Mouse (Mus musculus) E14TG2a.4 (cell line): ENCODE measurements around the gene Cnn1.
A peak's percentile ranks its signal among the peaks of the same experiment; 100 is the strongest.
"Not testable (repeated sequence)": the region's sequence is repeated elsewhere in the genome, so short reads cannot be mapped to it uniquely, and the experiment has no call there.

ENCODE experiments used
- H3K27me3 ChIP-seq: 2 replicates; pipeline ENCODE4 v1.6.1; 2014; ENCODE audit warnings: low read length, control low read depth; ENCODE audit not compliant: insufficient read depth
- H3K36me3 ChIP-seq: 2 replicates; pipeline ENCODE4 v1.6.1; 2014; ENCODE audit warnings: low read length, control low read depth; ENCODE audit not compliant: insufficient read depth
- H3K4me1 ChIP-seq: replicated peaks from 2 replicates; pipeline ENCODE4 v1.6.1; 2014; ENCODE audit warnings: low read depth, low read length, control low read depth
- H3K4me3 ChIP-seq: replicated peaks from 2 replicates; pipeline ENCODE4 v1.5.1; 2014; ENCODE audit warnings: mild to moderate bottlenecking, low read length
- H3K9me3 ChIP-seq: 2 replicates; pipeline ENCODE4 v1.6.1; 2014; ENCODE audit warnings: low read length, control low read depth
- CTCF ChIP-seq: conservative IDR thresholded peaks from 2 replicates; pipeline ENCODE4 v1.5.1; 2014; ENCODE audit warnings: low read length
- NANOG ChIP-seq: IDR thresholded peaks from 2 replicates; pipeline ENCODE4 v1.6.1; 2014; ENCODE audit warnings: borderline replicate concordance, low read length, mixed read lengths
- POU5F1 ChIP-seq: IDR thresholded peaks from 2 replicates; pipeline ENCODE4 v1.6.1; 2014; ENCODE audit warnings: low read length, borderline replicate concordance

The Cnn1 gene

GRCm38 (mm10) chr9:22069881-22070553 is 29.0 kb upstream of the Cnn1 start:
- TF ChIP-seq CTCF, result no peak
- no peak for TF ChIP-seq POU5F1
- TF ChIP-seq NANOG, result no peak

DNA sequence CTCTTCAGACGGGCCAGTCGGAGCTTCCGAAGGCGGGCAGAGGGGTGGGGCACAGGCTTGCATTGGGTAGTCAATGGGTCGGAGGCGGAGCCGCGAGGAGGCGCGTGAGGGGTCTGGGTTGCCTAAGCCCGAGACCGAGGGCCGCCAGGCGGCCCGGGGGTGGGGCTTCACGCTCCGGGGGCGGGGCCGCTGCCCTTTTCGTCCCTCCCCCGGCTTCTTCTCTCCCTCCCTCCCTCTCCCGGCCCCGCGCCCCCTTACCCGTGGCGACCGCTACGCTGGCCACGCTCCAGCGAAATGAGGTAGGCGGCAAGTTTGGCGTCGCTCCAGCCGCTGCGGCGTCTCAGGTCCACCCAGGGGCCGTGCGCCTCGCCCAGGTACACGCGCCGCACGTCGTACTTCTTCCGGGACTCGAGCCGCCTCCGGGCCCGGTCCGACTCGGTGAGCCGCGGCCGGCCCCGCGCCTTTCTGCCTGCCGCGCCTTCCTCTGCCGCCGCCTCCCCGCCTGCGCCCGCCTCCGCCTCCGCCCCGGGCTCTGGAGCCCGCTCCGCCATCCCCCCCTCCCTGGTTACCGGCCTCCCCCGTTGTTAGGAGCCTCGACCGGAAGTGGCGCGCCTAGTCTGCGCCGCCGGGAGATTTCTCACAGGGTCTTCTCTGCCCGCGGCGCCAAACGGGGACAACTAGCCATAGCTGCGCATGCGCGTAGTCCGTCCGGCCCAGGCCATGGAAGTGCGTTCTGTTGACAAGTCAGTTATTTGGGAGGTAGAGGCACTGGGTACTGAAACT is 28.0 kb upstream of the Cnn1 start, which contains the start of the genes Gm49318 and Zfp653:
Gene Gm49318 (minus strand): TSS at position 469 of the 783 bp plus-strand sequence.
Gene Zfp653 (minus strand): TSS at position 586 of the 783 bp plus-strand sequence.
- Histone ChIP-seq H3K27me3 (no peaks in the 10 kb centered on the region), H3K4me1 (peaks cover 45% of the 10 kb centered on the region), H3K4me3 (peak within 1 kb of the TSS; percentile 95), H3K9me3 (no peaks in the 10 kb centered on the region), H3K36me3 (peaks cover 73% of the 10 kb centered on the region)
- TF ChIP-seq POU5F1 (no peak), NANOG (no peak), CTCF (no peak)

More at GRCm38 (mm10) chr9:22069881-22070553, 29.0 kb upstream of the Cnn1 start:
- Histone ChIP-seq H3K4me1 (peaks cover 48% of the 10 kb centered on the region), H3K4me3 (peak overlapping the region; percentile 95), H3K27me3 (no peaks in the 10 kb centered on the region), H3K36me3 (peaks cover 80% of the 10 kb centered on the region), H3K9me3 (no peaks in the 10 kb centered on the region)

GRCm38 (mm10) chr9:22072276-22072675 is 26.7 kb upstream of the Cnn1 start:
- Histone ChIP-seq H3K9me3 (no peaks in the 10 kb centered on the region), H3K36me3 (peaks cover 70% of the 10 kb centered on the region), H3K4me3 (peak overlapping the region; percentile 95; the same call in 1 of the 2 replicates), H3K27me3 (no peaks in the 10 kb centered on the region), H3K4me1 (peaks cover 49% of the 10 kb centered on the region)
- TF ChIP-seq NANOG (no peak), POU5F1 (no peak), CTCF (no peak)

DNA sequence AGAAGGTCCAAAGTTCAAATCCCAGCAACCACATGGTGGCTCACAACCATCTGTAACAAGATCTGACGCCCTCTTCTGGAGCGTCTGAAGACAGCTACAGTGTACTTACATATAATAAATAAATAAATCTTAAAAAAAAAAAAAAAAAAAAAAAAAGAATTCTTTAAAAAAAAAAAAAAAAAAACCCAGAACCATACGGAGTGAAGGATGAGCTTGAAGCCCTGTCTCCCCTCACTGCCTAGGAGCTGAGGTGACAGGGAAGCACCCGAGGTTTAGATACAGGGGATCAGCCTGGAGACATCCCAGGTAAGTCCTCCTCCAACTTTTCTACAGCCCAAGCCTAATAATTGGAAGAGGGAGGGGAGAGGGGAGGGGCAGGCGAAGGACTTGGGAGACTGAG is 23.2 kb upstream of the Cnn1 start:
- Histone ChIP-seq H3K4me1 (peaks cover 37% of the 10 kb centered on the region), H3K36me3 (peaks cover 73% of the 10 kb centered on the region)
- not testable (repeated sequence) for H3K27me3 ChIP-seq

DNA sequence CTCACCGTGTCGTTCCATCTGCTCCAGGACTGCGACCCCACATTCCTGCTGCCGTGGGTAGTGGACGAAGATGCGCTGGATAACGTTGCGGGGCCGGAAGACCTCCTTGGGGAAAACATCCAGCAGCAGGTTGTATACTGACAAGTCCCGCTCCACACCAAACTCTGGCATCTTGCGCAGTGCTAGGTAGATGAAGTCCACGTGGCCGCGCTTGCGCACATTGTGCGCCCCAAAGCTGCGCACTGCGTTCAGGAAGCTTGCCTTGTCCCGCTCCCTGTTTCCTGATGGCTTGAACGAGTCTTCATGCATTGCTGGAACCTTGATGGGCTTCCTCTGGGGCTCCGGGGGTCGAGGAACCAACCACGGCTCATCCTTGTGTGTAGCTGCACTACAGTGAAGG is 22.8 kb upstream of the Cnn1 start:
- TF ChIP-seq NANOG (no peak), POU5F1 (no peak), CTCF (no peak)
- Histone ChIP-seq H3K27me3 (no peaks in the 10 kb centered on the region), H3K36me3 (peaks cover 76% of the 10 kb centered on the region), H3K9me3 (no peaks in the 10 kb centered on the region), H3K4me3 (peak overlapping the region; percentile 70), H3K4me1 (peaks cover 37% of the 10 kb centered on the region)

More for the DNA sequence above, 23.2 kb upstream of the Cnn1 start:
- H3K9me3 ChIP-seq, result not testable (repeated sequence)
- H3K4me3 ChIP-seq, result peak overlapping the region; percentile 70

- TF ChIP-seq NANOG (no peak), POU5F1 (no peak), CTCF (no peak)
- peak overlapping the region; percentile 95 for H3K4me3 ChIP-seq
- H3K4me1 ChIP-seq, result peaks cover 25% of the 10 kb centered on the region
- H3K36me3 ChIP-seq, result peaks cover 40% of the 10 kb centered on the region
- no peaks in the 10 kb centered on the region for H3K27me3 ChIP-seq
- H3K9me3 ChIP-seq, result no peaks in the 10 kb centered on the region
Measured at GRCm38 (mm10) chr9:22084667-22085021, 14.4 kb upstream of the Cnn1 start.

DNA sequence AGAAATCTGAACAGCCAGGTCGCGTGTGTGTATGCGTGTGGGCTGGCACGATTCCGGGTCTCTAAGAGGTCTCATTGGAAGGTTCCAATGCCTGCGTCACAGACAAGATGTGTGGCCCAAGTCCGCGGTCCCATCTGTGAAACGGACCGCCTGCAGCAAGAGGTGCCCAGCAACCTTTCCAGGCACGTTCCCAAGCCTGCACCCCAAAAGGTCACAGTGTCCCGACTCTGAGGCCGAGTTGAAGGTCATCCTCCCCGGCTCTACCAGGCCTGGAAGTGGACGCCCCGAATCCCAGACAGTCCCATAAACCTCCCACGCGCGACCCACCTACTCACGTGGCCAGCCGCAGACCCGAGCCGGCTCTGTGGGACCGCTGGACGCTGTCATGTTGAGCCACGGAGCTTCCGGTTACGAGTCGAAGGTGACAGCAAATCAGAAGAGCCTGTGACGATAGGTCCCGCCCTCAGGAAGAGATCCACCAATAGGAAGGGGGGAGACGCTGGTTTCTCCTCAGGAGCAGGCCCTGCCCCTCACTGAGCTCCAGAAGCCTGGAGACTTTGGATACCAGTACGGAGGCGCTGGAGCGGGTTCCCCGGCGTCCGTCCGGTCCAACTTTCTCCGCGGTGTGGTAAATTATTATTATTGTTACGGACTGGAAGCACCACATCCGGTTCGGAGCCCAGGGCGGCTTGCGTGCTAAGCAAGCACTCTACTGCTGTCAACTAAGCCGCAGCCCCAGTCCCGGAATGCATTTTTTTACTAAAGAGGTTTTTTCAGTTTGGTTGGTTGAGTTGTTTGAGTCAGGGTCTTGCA is 13.8 kb upstream of the Cnn1 start, which contains the start of gene Ecsit:
Gene Ecsit (minus strand): TSS at position 417 of the 813 bp plus-strand sequence.
- H3K36me3 ChIP-seq, result peaks cover 34% of the 10 kb centered on the region
- H3K4me3 ChIP-seq, result peak within 1 kb of the TSS; percentile 95
- H3K4me1 ChIP-seq, result peaks cover 25% of the 10 kb centered on the region
- H3K27me3 ChIP-seq, result no peaks in the 10 kb centered on the region
- TF ChIP-seq POU5F1, result no peak
- TF ChIP-seq NANOG, result no peak
- TF ChIP-seq CTCF, result no peak
- no peaks in the 10 kb centered on the region for H3K9me3 ChIP-seq

DNA sequence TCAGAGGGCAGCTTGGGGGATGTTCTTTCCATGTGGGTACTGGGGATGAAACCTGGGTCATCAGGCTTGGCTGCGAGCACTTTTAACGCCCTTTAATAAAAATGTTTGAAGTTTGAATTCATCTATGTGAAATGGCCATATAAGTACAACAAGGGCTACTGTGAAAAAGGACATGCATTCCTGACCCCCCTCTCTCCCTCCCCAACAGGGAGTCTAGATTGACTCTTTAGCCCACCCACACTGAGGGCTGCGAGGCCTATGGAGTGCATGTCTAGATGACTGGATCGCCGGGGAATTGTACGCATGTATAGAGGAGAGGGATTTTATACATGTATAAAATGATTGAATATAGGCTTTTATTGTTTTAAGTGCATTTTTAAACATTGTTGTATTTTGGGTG is 13.0 kb upstream of the Cnn1 start:
- Histone ChIP-seq H3K4me3 (peak overlapping the region; percentile 95), H3K9me3 (no peaks in the 10 kb centered on the region), H3K4me1 (peaks cover 25% of the 10 kb centered on the region), H3K27me3 (no peaks in the 10 kb centered on the region), H3K36me3 (peaks cover 26% of the 10 kb centered on the region)
- TF ChIP-seq POU5F1, result no peak
- TF ChIP-seq NANOG, result no peak
- TF ChIP-seq CTCF, result no peak
